Mouse (Mus musculus) kidney, postnatal 14 days (tissue): ENCODE measurements around the gene Ptpdc1.

Experiments
- DNase-seq: peaks from one replicate; pipeline ENCODE4 v3.0.0; 2022; ENCODE audit warnings: mixed read lengths

The Ptpdc1 gene

GRCm38 (mm10) chr13:48625433-48626184 is at the start of gene Ptpdc1:
Gene Ptpdc1 (minus strand): TSS chr13:48625664.
- peak; percentile 99 for DNase-seq

GRCm38 (mm10) chr13:48674609-48675008 is 49.1 kb upstream of the Ptpdc1 start:
- no peak for DNase-seq

DNA sequence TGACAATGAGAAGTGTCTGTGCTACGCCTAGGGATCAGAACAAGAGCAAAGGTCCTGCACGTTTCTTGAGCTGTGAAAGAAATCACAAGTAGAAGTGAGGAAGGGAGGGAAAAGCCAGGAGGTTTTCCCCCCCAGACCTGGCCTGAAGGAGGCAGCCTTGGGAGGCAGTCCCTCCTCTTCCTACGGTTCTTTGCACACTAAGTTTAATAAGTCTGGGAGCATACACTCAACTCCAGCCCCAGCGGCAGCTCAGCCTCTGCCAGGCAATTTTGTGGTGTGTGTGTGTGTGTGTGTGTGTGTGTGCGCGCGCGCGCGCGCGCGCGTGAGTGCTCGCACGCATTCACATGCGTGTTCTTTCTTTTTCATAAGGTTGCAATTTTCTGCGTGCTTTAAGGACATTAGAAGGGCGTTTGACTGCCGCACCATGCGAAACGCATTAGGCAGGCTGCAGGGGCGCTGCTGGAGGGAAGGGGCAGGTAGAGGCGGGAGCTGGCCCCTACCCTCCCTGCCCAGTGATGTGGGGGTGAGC is 46.9 kb upstream of the Ptpdc1 start:
- DNase-seq: no peak

DNA sequence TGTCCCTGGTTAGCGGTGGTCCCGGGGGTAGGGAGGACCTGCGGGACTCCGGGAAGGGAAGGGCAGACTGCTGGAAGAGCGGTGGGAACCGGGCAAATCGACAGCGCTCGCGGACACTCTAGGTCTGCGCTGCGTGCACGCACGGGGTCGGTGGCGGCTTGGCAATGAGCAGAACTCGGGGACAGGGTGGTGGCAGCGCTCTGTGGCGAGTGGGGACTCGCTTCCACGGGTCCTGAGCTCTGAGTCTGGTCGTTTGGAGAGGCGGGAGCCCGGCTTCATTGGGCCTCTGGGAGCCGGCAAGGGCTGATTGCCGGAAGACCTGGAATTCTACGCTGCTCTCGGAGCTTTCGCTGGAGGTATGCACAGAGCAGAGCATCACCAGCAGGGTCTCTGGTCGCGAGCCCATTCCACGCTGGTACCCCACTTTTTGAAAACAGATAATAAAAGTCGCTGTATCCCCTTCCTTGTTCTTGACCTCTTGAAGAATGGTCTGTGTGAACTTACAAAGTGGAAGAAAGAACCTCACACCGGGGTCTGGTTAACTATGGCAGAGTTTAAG is 43.6 kb upstream of the Ptpdc1 start:
- no peak for DNase-seq

DNA sequence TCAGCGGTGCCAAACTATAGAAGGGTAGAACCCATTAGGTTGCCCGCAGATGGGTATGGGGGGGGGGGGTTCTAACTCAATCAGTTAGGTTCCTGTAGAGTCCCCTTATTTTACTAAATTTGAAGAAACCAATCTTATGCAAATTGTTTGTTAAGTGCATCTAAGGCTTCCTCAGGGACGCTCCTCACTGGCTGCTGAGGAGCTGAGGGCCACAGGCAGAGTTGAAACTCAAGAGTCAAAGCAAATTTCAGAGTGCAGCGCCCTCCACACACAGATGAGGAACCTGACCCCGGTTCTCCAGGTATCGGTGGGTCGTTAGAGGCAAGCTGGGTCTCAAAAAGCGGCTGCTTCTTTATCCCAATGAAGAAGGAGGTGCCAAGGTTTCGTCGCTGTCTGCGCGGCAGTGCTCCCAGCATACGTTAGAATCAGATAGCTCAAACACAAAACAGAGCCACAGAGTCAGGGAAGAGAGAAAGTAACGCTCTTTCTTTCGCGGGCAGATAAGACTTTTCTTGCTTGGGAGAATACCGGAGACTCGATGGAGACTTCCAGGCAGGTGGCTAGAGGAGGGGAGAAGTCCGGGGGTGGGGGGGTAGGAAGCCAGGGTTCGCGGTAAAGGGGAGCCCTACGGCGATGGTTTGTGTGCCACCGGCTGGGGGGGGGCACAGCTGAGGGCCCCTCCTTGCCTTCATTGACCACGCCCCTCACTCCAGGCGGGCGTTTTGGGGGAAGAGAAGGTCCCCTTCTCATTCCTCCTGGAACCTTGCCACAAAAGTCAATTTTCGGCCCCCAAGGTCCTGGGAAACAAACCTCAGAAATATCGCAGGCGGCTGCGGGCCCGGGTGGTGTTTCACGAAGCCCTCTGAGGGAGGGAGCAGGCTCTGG is 42.9 kb upstream of the Ptpdc1 start:
- no peak for DNase-seq

GRCm38 (mm10) chr13:48667461-48667860 is 42.0 kb upstream of the Ptpdc1 start:
- DNase-seq: no peak

GRCm38 (mm10) chr13:48665656-48666597 is 40.5 kb upstream of the Ptpdc1 start:
- no peak for DNase-seq

GRCm38 (mm10) chr13:48664916-48665655 is 39.6 kb upstream of the Ptpdc1 start:
- no peak for DNase-seq

DNA sequence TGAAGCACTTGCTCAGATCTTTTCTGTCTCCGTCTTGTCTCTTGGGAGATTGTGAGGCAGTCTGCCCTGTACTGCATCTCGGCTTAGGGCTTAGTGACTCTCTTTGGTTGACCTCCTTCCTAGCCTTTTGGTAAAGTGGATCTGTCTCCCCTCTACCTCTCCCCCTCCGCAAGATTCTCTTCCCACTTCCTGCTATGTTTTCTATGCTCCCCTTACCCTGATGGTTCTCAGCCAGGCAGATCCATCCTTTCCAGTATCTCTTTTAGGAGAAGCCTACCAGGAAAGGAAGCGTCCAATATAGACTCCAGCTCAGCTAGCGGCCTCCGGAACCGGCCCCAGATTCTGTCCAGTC is 38.5 kb upstream of the Ptpdc1 start:
- no peak for DNase-seq

GRCm38 (mm10) chr13:48663211-48663987 is 37.9 kb upstream of the Ptpdc1 start:
- no peak for DNase-seq

DNA sequence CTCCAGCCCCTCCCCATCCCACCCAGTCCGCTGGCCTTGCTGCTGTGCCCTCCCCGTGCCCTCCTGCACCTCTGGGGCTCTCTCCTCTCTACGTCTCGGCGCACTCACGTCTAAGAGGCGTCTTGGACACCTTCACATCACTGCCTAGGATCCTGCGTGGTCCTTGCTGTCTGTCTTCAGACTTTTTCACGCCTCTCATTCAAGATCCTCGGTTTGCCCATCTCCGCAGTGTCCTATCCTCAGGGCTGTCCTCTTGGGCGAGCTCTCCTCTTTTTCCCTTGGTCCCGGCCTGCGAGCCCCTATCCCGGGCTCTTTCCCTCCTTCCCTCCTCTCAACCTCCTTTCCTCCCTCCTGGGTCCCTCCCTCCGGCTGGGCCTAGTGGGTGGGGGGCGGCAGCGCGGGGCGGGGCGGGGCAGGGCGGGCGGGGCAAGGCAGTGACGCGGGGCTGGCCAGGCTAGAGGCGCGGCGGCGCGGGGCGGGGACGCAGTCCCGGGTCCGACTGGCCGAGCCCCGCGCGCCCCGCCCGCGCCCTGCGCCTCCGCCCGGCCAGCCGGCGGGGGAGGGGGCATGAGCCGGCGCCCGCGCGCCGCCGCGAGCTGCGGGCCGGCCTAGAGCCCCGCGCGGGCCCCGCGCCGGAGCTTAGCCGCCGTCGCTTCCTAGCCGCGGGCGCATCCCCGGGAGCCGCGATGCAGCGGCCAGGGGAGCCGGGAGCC is 37.1 kb upstream of the Ptpdc1 start, which contains the start of gene Barx1:
Gene Barx1, plus strand, starts transcription at position 568 of the 713 bp plus-strand sequence.
- DNase-seq: no peak

DNA sequence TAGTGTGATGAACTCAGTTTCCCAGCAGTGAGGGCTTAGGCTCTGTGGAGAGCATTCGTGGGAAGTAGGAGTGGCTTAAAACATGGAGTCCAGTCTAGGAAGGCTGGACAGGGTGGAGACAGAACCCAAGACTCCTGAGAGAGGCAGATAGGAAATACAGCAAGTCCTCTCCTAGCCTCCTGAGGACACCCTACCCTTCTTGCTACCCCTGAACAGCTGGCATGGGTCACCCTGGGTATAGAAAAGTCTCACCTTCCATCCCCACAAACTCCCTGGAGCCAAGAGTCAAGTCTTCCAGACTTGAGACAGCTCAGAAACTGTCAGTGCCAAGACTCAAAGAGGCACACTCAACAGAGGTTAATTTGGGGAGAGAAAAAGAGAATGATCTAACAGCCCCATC is 36.1 kb upstream of the Ptpdc1 start:
- DNase-seq: no peak

- no peak for DNase-seq
Observed at GRCm38 (mm10) chr13:48660741-48661140, 35.3 kb upstream of the Ptpdc1 start.

- no peak for DNase-seq
Observed at GRCm38 (mm10) chr13:48660221-48660734, 34.8 kb upstream of the Ptpdc1 start.

- no peak for DNase-seq
Observed at GRCm38 (mm10) chr13:48659254-48660220, 34.1 kb upstream of the Ptpdc1 start.

- no peak for DNase-seq
Observed at GRCm38 (mm10) chr13:48658588-48659253, 33.3 kb upstream of the Ptpdc1 start.

- no peak for DNase-seq
Observed at GRCm38 (mm10) chr13:48657791-48658190, 32.3 kb upstream of the Ptpdc1 start.

GRCm38 (mm10) chr13:48655637-48656036 is 30.2 kb upstream of the Ptpdc1 start:
- peak; percentile 69 for DNase-seq
